Comparison of ENCODE assay signal across 7 mouse cellular contexts in genomic region chrX:106011465-106012159, GRCm38 (mm10). TPM values are rescaled to one million over a fixed set of nuclear protein-coding genes. Genes with fewer than 3 reads are reported as not detected.
DNase-seq lines count a peak whose midpoint lies in the region; ATAC-seq lines count a peak whose summit lies in the region.

Magt1 (minus strand) TSS chrX:106011906.

- no peaks in the 10 kb centered on the region for H3K36me3 ChIP-seq in intestine, embryonic 15.5 days
- H3K36me3 ChIP-seq in midbrain, embryonic 10.5 days: no peaks in the 10 kb centered on the region

- DNase-seq in adrenal gland, adult 18-20 months (ENCODE audit: low spot score in 2 of 2): peak; percentile 48 to 73
- DNase-seq in embryo, embryonic 11 days: peak; percentile 91
- peak; percentile 88 for DNase-seq in gastrocnemius, postnatal 25 days
- DNase-seq in left cerebral cortex, postnatal 25 days (ENCODE audit: low spot score in 2 of 2): peak; percentile 72 to 92
- DNase-seq in midbrain, embryonic 10.5 days (ENCODE audit: low spot score): peak; percentile 86
- DNase-seq in right cerebral cortex, postnatal 4 days: peak; percentile 72

- no peaks in the 10 kb centered on the region for H3K9me3 ChIP-seq in intestine, embryonic 15.5 days
- H3K9me3 ChIP-seq in midbrain, embryonic 10.5 days (replicated peaks): no peaks in the 10 kb centered on the region

- H3K27me3 ChIP-seq in intestine, embryonic 15.5 days (replicated peaks): no peaks in the 10 kb centered on the region
- peaks cover 9% of the 10 kb centered on the region; the same call in 1 of the 2 replicates for H3K27me3 ChIP-seq in midbrain, embryonic 10.5 days (ENCODE audit: low read depth, poor library complexity, severe bottlenecking)

- no peaks in the 10 kb centered on the region for H3K4me1 ChIP-seq in intestine, embryonic 15.5 days (replicated peaks)
- H3K4me1 ChIP-seq in midbrain, embryonic 10.5 days: peaks cover 12% of the 10 kb centered on the region

- H3K9ac ChIP-seq in intestine, embryonic 15.5 days: peak within 1 kb of the TSS; percentile 66

- H3K4me2 ChIP-seq in intestine, embryonic 15.5 days (replicated peaks): peak within 1 kb of the TSS; percentile 48

- peak; percentile 96 for ATAC-seq in intestine, embryonic 15.5 days

- 20% methylated on average over 45 of the region's 45 CpGs for WGBS in intestine, embryonic 15.5 days
- 23% methylated on average over 45 of the region's 45 CpGs for WGBS in midbrain, embryonic 10.5 days

- intact Hi-C loops in left cerebral cortex, postnatal 25 days (cut with DNase I): loop anchor here (5.0 kb wide), 2 partner anchors 84 to 176 kb away; partner anchors contain the start of genes Atrx and Pgk1

- peak within 1 kb of the TSS; percentile 93 for H3K27ac ChIP-seq in intestine, embryonic 15.5 days
- peak within 1 kb of the TSS; percentile 85 for H3K27ac ChIP-seq in midbrain, embryonic 10.5 days (replicated peaks)

- peak within 1 kb of the TSS; percentile 56 for H3K4me3 ChIP-seq in intestine, embryonic 15.5 days (replicated peaks)
- H3K4me3 ChIP-seq in midbrain, embryonic 10.5 days: peak within 1 kb of the TSS; percentile 63

RNA-seq across cellular contexts. Expression of gene Magt1, which starts in this region (rescaled TPM):
- 10 to 100 TPM; 52.9 to 53.2 TPM for total RNA-seq in adrenal gland, adult 18-20 months (2021)
- total RNA-seq in gastrocnemius, postnatal 25 days (2021): 10 to 100 TPM; 28.6 to 30.4 TPM
- 78.8 and 81.5 TPM in 2 replicates for polyA plus RNA-seq in intestine, embryonic 15.5 days (2015; fragmentation: Nextera tagmentation; extraction: Ambion mirVana)
- 10 to 100 TPM; 15.5 TPM for total RNA-seq in left cerebral cortex, postnatal 25 days (2021)
- polyA plus RNA-seq in midbrain, embryonic 10.5 days (2016; fragmentation: Nextera tagmentation; extraction: Ambion mirVana): 43.9 and 47.3 TPM in 2 replicates

Comparison
In these comparisons a context has a peak if more than half of its experiments do, and no peak if none do; other contexts are left out.
1. Peak in every context shown above with its lines: DNase-seq, ATAC-seq, H3K4me3 ChIP-seq and H3K27ac ChIP-seq.